Mouse (Mus musculus) heart, adult 8-10 months (tissue): ENCODE results near the gene Wasf2. TPM values are rescaled to one million over a fixed set of nuclear protein-coding genes. Genes with fewer than 3 reads are reported as not detected.
A peak's percentile ranks its signal among the peaks of the same experiment; 100 is the strongest.

ENCODE experiments used
- DNase-seq: peaks from one replicate; pipeline ENCODE4 v3.0.0; 2022; ENCODE audit warnings: low spot score
- total RNA-seq, 4 experiments: library from RNA; stranded (reverse); gene quantifications; 2 replicates each; pipeline ENCODE4 v1.2.4; 2022

Wasf2 gene
- total RNA-seq, 4 experiments from 2014 or later, result 64.1 to 87.2 (median 71.5) TPM

DNA sequence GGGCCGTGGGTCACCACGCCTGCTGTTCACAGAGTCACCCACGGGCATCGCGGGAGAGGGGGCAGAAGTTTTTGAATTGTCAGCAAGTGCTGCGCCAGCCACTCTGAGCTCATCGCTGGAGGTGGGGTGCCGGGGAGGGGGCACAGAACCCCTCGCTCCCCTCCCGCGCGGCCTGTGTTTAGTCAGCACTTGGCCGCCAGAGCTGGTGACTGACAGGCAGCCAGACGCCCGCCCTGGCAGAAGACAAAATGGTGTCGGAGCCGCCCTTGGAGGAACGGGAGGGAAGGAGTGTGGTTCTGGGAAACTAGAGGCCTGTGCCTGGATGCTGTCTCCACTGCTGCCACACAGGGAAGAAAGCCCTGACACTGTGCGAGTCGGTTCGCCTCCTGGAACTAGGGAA, 70.0 kb downstream of the Wasf2 start:
- DNase-seq, result no peak

DNA sequence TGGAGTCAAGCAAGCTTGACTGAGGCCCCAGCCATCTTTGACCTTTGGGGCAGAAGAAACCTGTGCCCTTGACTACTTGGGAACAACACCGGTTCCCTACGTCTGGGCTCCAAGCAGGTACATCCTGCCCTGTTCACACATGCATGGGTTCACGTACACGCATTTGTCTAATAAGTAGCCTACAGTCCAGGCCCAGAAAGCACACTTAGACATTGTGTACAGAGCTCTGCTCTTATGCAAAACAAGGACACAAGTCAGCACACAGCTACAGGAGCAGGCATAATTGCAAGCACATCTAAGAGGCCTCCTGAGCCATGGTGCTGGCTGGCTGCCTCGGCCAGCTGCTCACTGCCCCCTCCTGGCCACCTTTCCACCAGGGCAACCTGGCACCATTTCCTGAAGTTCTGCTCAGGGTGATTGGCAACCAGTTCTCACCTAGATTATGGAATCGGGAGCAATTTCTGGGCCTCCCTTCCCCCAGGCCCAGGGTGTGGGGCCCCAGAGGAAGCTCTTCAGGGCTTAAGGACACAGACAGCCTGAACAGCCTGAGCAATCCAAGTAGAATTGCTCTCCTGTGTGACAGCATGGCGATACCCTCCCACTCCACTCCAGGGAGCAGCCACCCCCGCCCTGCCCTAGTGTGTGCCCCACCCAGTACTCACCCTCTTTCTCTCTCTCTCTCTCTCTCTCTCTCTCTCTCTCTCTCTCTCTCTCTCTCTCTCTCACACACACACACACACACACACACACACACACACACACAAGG, 70.9 kb downstream of the Wasf2 start:
- peak; percentile 58 for DNase-seq

DNA sequence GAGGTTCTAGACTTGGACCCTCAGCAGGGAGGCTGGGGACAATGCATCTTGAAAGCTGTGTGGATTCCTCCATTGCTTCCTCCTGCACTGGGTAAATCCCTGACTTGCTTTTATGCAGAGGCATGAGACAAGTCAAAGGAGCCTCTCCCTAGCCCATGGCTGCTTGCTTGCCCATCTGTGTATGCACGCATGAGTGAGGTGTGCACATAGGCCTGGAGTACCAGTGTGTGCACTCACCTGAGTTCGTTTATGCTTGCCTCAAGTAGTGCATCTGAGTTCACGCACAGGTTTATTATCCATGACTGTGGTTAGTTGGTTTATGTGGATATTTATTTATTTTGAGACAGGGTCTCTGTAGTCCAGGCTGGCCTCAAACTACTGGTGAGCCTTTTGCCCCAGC, 71.9 kb downstream of the Wasf2 start:
- no peak for DNase-seq

- DNase-seq, result no peak
Measured at GRCm38 (mm10) chr4:133203591-133203990, 73.3 kb downstream of the Wasf2 start.

DNA sequence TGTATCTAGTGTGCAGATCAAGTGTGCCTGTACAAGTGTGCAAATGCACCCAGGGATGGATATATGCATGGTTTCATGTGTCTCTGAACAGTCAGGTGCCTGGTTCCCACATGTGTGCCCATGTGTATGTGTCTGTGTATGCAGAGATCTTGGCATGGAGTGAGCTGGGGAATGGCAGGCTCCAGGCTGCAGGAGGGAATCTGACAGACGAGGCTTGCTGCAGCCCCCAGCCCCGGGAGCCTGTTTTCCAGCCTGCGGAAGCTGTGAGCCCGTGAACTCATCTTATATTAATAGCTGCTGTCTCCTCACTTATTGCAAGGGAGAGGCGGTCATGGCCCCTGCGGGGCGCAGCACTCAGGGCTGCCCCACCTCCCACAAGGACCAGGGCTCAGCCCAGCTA, 74.1 kb downstream of the Wasf2 start:
- DNase-seq, result no peak

GRCm38 (mm10) chr4:133209366-133209765, 79.1 kb downstream of the Wasf2 start:
- DNase-seq, result peak; percentile 44

DNA sequence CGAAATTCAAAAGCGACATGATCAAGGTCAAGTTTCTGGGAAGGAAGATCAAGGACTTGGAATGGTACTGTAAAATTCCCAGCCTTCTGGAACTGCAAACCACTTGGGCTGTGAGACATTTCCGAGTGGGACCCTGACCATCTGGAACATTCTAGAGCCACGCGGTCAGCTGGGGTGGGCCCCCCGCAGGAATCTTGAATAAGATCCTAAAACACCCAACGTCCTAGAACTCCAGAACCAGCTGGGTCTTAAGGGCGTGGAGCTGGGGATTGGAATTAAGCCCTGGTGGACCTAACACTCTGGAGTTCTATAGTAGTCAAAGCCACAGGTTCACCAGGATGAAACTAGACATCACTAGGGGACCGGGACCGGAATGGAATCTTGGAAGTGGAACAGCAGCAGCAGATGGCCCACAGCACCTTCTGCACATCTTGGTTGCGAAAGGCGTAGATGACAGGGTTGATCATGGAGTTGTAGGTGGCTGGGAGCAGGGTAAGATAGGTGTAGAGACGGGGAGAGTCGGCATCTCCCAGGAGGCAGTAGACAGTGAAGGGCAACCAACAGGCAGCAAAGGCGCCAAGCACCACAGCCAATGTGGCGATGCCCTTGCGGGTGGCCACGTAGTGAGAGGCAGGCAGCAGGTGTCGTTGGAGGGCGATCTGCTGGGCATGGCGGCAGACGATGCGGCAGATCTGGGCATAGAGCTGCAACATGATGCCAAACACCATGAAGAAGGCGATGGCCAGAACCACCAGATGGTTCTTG, 79.9 kb downstream of the Wasf2 start:
- no peak for DNase-seq

DNA sequence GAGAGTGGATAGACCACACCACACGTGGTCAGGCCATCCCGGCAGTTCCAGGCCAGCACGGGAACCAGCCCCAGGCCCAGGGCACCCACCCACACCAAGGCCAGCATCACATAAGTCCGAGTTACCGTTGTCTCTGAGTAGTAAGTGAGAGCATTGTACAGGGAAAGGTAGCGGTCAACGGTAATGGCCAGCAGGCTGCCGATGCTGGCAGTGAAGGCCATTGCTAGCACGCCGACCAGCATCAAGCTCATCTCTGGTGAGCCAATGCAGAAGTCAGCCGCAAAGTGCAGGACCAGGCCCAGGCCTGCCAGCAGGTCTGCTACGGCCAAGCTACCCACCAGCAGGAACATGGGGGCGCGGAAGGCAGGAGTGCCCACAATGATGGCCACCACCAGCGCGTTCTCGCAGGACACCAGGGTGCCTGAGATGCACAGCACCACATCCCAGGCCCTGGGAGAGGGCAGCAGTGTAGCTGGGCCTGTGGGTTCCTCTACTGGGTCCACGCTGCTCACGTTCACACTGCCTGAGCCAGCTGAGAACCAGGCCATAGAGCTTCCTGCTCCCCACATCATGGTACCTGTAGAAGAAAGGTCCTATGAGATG, 80.6 kb downstream of the Wasf2 start:
- DNase-seq, result no peak

GRCm38 (mm10) chr4:133211751-133212561, 81.7 kb downstream of the Wasf2 start, which contains the start of the genes Cd164l2 and Gpr3:
Gene Cd164l2 (plus strand): TSS chr4:133212131.
Gene Gpr3 (minus strand): TSS chr4:133212536.
- DNase-seq, result no peak

- DNase-seq, result peak; percentile 72
Measured at GRCm38 (mm10) chr4:133212562-133213267, 82.4 kb downstream of the Wasf2 start.

DNA sequence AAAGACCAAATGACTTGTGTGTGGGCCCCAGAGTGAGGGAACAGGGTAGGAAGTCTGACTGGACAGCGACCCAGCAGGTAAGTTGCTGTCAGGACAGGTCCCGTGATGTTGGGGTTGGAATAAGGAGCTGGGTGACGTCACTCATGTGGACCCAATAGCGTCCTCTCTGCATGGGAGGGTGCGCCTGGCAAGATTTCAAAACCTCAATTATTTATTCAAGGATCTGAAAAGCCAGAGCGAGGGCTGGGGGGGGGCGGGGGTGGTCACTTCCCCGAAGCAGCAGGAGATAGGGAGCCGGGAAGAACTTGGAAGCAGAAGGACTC, 82.9 kb downstream of the Wasf2 start:
- DNase-seq, result no peak

GRCm38 (mm10) chr4:133213661-133214060, 83.4 kb downstream of the Wasf2 start:
- no peak for DNase-seq

DNA sequence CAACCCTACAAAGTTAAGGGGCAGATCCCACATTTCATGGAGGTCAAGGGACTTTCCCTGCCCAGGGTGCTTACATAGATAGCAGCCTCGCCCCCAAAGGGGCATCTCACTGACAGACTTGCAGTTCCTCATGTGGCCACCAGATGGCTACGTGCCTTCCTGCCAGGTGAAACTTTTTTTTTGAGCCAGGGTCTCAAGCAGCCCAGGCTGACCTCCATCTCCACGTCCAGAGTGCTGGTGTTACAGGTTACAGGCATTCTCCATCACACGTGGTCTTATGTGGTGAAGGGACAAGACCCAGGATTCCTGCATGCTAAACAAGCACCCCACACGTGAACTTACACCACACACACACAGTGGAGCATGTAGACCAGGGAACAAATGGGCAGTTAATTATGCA, 87.3 kb downstream of the Wasf2 start:
- DNase-seq, result peak; percentile 42

GRCm38 (mm10) chr4:133218745-133219144, 88.4 kb downstream of the Wasf2 start:
- no peak for DNase-seq

DNA sequence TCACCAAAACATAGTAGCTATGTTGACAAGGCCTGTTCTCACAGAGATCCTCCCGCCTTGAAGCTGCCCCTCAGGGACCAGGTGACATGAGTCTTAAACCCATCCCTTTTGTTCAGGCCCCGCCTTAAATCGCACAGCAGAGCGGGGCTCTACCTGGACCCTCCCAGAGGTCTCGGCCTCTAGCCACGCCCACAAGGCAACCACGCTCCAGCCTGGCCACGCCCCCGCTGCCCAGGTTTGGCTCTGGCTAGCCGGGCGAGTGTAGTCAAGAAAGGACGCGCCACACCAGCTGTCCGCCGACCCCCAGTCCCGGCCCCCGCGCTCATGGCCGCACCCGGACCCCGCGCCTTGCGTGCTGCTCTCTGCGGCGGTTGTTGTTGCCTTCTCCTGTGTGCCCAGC, 90.4 kb downstream of the Wasf2 start:
- no peak for DNase-seq

DNA sequence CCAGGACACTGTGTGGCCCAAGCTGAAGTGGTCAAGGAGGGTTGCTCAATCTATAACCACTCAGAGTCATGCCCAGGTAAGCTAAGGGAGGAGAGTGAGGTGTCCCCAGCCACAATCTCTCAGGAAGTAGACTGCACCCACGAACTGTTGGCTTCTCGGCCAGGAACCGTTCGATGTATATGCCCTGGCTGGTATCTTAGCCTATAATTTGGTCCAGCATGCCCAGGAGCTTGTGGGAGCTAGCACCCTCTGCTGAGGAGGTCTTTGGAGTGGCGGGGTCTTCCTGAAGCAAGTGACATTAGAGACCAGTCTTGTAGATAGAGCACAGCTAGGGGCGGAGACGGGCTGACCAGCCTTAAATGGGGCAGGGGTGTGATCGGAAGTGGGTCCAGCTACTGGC, 91.4 kb downstream of the Wasf2 start:
- no peak for DNase-seq

DNA sequence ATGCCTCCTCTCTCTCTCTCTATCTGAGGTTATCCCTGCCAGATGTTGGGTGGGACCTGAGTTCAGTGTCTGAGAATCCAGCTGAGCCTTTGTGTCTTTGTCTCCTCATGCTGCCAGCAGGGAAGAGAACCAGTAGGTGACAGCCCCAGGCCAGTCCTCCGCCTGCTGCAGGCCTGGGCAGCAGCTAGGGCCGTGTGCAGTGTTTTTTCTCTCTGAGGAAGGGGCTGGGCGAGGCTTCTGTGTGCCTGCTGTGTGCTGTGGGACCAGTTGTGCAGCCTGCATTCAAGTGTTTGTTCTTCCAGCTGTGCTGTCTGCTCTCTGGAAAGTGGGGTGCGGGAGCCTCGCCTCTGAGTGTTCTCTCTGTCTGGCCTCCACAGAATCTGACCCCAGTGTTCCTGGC, 93.6 kb downstream of the Wasf2 start:
- DNase-seq, result no peak

DNA sequence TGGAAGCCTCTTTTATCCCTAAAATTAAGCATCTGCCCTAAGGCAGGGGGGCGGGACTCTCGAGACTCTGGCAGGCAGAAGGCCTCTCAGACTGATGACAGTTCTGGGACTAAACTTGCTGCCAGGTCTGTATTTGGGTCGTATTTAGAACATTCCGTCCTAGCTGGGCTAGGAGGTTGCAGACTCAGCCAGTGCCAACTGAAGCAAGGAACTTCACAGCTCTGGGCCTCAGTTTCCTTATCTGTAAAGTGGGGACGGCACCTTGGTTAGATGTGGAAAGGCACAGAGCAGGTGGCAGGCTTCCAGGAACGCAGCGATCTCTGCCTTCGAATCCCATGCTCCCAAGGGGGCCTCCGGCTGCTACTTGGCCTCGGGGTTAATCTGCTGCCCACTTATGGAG, 95.8 kb downstream of the Wasf2 start:
- DNase-seq, result peak; percentile 54

DNA sequence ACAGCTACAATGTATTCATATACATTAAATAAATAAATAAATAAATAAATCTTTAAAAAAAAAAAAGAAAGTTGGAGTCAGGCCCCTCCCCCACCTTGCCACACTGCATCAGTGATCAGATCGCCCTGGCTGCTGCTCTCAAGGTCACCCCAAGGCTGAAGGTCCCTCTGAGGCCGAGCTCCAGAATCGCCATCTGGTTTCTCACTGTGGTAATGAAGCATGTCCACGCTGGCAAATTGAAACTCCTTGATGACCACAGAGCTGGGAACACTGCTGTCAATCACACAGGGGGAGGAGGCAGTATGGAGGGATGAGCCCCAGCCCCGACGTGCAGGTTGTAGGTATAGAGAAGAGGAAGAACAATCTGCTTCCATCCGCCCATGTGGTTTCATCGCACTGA, 97.3 kb downstream of the Wasf2 start:
- no peak for DNase-seq

GRCm38 (mm10) chr4:133229582-133229981, 99.3 kb downstream of the Wasf2 start:
- no peak for DNase-seq

DNA sequence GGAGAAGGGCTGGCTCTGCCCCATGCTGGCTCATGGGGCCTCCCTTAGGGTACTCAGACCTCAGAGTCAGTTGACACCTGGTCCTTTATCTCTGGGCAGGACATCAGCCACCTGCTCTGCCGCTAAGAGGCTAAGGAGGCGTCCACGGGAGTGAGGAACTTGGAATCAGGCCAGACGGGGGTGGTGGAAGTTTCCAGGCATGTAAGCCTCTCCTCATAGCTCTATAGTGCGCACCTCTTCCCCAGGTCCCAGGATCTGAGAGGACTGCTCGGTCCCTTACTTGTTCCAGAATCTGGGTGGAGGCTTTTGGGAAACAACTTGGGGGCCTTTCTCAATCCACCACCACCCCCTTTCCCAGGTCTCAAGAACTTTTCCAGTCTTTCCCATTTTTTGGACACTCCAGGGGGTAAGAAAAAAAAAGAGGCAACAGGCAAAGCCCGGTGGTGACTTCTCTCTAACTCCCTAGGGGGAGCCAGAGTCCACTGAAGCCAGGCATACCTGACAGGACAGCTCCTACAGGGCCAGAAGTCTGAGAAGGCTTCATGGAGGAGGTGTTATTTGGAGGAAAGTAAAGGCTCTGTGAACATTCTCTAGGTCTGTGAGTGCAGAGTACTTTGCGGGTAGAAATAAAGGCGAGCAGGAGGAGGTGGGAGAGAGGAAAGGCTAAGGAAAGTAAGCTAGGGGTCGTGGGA, 103.1 kb downstream of the Wasf2 start:
- peak; percentile 61 for DNase-seq
